Mouse (Mus musculus) neural tube, embryonic 15.5 days (tissue): ENCODE measurements around the gene B9d1. TPM values are rescaled to one million over a fixed set of nuclear protein-coding genes. Genes with fewer than 3 reads are reported as not detected.

Experiments used
- ATAC-seq: fragments of 200-750 bp; cut with Nextera tagmentation; 2 replicates; pipeline ENCODE4 v1.8.0; 2017; ENCODE audit warnings: mild to moderate bottlenecking, moderate TSS enrichment, moderate library complexity; ENCODE audit not compliant: low FRiP score
- H3K27ac ChIP-seq: fragments of 300-500 bp; sonication (generic); replicated peaks from 2 replicates; pipeline ENCODE4 v1.5.1; 2015; ENCODE audit warnings: mild to moderate bottlenecking, inconsistent platforms
- H3K27me3 ChIP-seq: fragments of 300-500 bp; sonication (generic); replicated peaks from 2 replicates; pipeline ENCODE4 v1.6.1; 2015; ENCODE audit warnings: inconsistent platforms
- H3K36me3 ChIP-seq: fragments of 300-500 bp; sonication (generic); 2 replicates; pipeline ENCODE4 v1.6.1; 2015; ENCODE audit warnings: inconsistent platforms
- H3K4me1 ChIP-seq: fragments of 300-500 bp; sonication (generic); 2 replicates; pipeline ENCODE4 v1.6.1; 2015; ENCODE audit warnings: inconsistent platforms
- H3K4me2 ChIP-seq: fragments of 300-500 bp; sonication (generic); 2 replicates; pipeline ENCODE4 v1.6.1; 2015; ENCODE audit warnings: inconsistent platforms, mild to moderate bottlenecking, moderate library complexity
- H3K4me3 ChIP-seq: fragments of 300-500 bp; sonication (generic); replicated peaks from 2 replicates; pipeline ENCODE4 v1.5.1; 2015; ENCODE audit warnings: mild to moderate bottlenecking, inconsistent platforms
- H3K9ac ChIP-seq: fragments of 300-500 bp; sonication (generic); replicated peaks from 2 replicates; pipeline ENCODE4 v1.6.1; 2015; ENCODE audit warnings: mild to moderate bottlenecking, inconsistent platforms
- H3K9me3 ChIP-seq: fragments of 300-500 bp; sonication (generic); replicated peaks from 2 replicates; pipeline ENCODE4 v1.6.1; 2016; ENCODE audit warnings: inconsistent platforms
- WGBS: fragments of 180-500 bp; shearing (Covaris S2); methylation state at CpG from one replicate; pipeline ENCODE4 v1.1.7; 2015; ENCODE audit warnings: mixed read lengths; 5-methylcytosine and 5-hydroxymethylcytosine counted together
- polyA plus RNA-seq: library from polyadenylated mRNA; unstranded; fragments of >200 nt; fragmentation: Nextera tagmentation; extraction: Ambion mirVana; gene quantifications from 2 replicates; pipeline ENCODE4 v1.2.1, GENCODE M21; 2015

B9d1 gene
- polyA plus RNA-seq, 1 experiment from 2014 or later, result 31.2 TPM

- H3K27me3 ChIP-seq, result no peaks in the 10 kb centered on the region
- no peak for ATAC-seq
- H3K36me3 ChIP-seq, result peaks cover 74% of the 10 kb centered on the region
- H3K27ac ChIP-seq, result no peak overlapping the region
- H3K4me3 ChIP-seq, result no peak overlapping the region
- H3K9ac ChIP-seq, result no peak overlapping the region
- no peaks in the 10 kb centered on the region for H3K9me3 ChIP-seq
- 93% methylated on average over 3 of the region's 3 CpGs for WGBS
- H3K4me1 ChIP-seq, result no peaks in the 10 kb centered on the region
- H3K4me2 ChIP-seq, result no peak overlapping the region
These were observed 14.7 kb downstream of the B9d1 start for GRCm38 (mm10) chr11:61519484-61520107.

- WGBS, result 75% methylated on average over 1 of the region's 1 CpGs
- peaks cover 29% of the 10 kb centered on the region for H3K36me3 ChIP-seq
- H3K27ac ChIP-seq, result no peak overlapping the region
- peaks cover 19% of the 10 kb centered on the region for H3K4me1 ChIP-seq
- H3K4me3 ChIP-seq, result no peak overlapping the region
- no peaks in the 10 kb centered on the region for H3K27me3 ChIP-seq
- no peaks in the 10 kb centered on the region for H3K9me3 ChIP-seq
- no peak for ATAC-seq
- no peak overlapping the region for H3K9ac ChIP-seq
- H3K4me2 ChIP-seq, result no peak overlapping the region
These were observed 21.9 kb downstream of the B9d1 start for GRCm38 (mm10) chr11:61526872-61527271.

- ATAC-seq, result peak; percentile 84
- H3K27ac ChIP-seq, result peak overlapping the region; percentile 46
These were observed 24.3 kb downstream of the B9d1 start for GRCm38 (mm10) chr11:61529268-61529713.

GRCm38 (mm10) chr11:61532820-61533219 is 27.9 kb downstream of the B9d1 start:
- no peak for ATAC-seq
- Histone ChIP-seq H3K9me3 (no peaks in the 10 kb centered on the region), H3K4me2 (no peak overlapping the region), H3K4me1 (peaks cover 10% of the 10 kb centered on the region), H3K27me3 (no peaks in the 10 kb centered on the region), H3K4me3 (no peak overlapping the region), H3K27ac (no peak overlapping the region), H3K36me3 (peaks cover 30% of the 10 kb centered on the region), H3K9ac (no peak overlapping the region)
- 95% methylated on average over 2 of the region's 2 CpGs for WGBS

More at GRCm38 (mm10) chr11:61529268-61529713, 24.3 kb downstream of the B9d1 start:
- Histone ChIP-seq H3K4me2 (no peak overlapping the region), H3K9me3 (no peaks in the 10 kb centered on the region), H3K4me3 (no peak overlapping the region), H3K27me3 (no peaks in the 10 kb centered on the region), H3K36me3 (peaks cover 32% of the 10 kb centered on the region), H3K4me1 (peaks cover 19% of the 10 kb centered on the region), H3K9ac (no peak overlapping the region)
- WGBS, result 11% methylated on average over 4 of the region's 4 CpGs

GRCm38 (mm10) chr11:61533571-61533970 is 28.6 kb downstream of the B9d1 start:
- Histone ChIP-seq H3K9ac (no peak overlapping the region), H3K27me3 (no peaks in the 10 kb centered on the region), H3K4me1 (peaks cover 10% of the 10 kb centered on the region), H3K4me3 (no peak overlapping the region), H3K4me2 (no peak overlapping the region), H3K36me3 (peaks cover 30% of the 10 kb centered on the region), H3K9me3 (no peaks in the 10 kb centered on the region), H3K27ac (no peak overlapping the region)
- WGBS, result 63% methylated on average over 5 of the region's 5 CpGs
- no peak for ATAC-seq

- WGBS, result 45% methylated on average over 1 of the region's 1 CpGs
- no peaks in the 10 kb centered on the region for H3K9me3 ChIP-seq
- H3K4me3 ChIP-seq, result no peak overlapping the region
- no peaks in the 10 kb centered on the region for H3K27me3 ChIP-seq
- no peak overlapping the region for H3K27ac ChIP-seq
- H3K9ac ChIP-seq, result no peak overlapping the region
- no peaks in the 10 kb centered on the region for H3K4me1 ChIP-seq
- H3K4me2 ChIP-seq, result no peak overlapping the region
- ATAC-seq, result no peak
- H3K36me3 ChIP-seq, result peaks cover 38% of the 10 kb centered on the region
These were observed 30.6 kb downstream of the B9d1 start for GRCm38 (mm10) chr11:61535530-61535929.

- WGBS, result 78% methylated on average over 3 of the region's 3 CpGs
- H3K9me3 ChIP-seq, result no peaks in the 10 kb centered on the region
- no peak for ATAC-seq
- H3K36me3 ChIP-seq, result peaks cover 30% of the 10 kb centered on the region
- H3K9ac ChIP-seq, result no peak overlapping the region
- no peaks in the 10 kb centered on the region for H3K4me1 ChIP-seq
- no peaks in the 10 kb centered on the region for H3K27me3 ChIP-seq
- no peak overlapping the region for H3K4me2 ChIP-seq
- no peak overlapping the region for H3K4me3 ChIP-seq
- H3K27ac ChIP-seq, result no peak overlapping the region
These were observed 32.0 kb downstream of the B9d1 start for GRCm38 (mm10) chr11:61536952-61537351.

GRCm38 (mm10) chr11:61537362-61537761 is 32.4 kb downstream of the B9d1 start:
- no peaks in the 10 kb centered on the region for H3K27me3 ChIP-seq
- H3K9me3 ChIP-seq, result no peaks in the 10 kb centered on the region
- H3K4me1 ChIP-seq, result no peaks in the 10 kb centered on the region
- 81% methylated on average over 3 of the region's 3 CpGs for WGBS
- H3K4me2 ChIP-seq, result no peak overlapping the region
- no peak overlapping the region for H3K27ac ChIP-seq
- H3K36me3 ChIP-seq, result peaks cover 27% of the 10 kb centered on the region
- ATAC-seq, result no peak
- no peak overlapping the region for H3K9ac ChIP-seq
- no peak overlapping the region for H3K4me3 ChIP-seq

GRCm38 (mm10) chr11:61540642-61541041 is 35.7 kb downstream of the B9d1 start:
- ATAC-seq, result no peak
- WGBS, result 86% methylated on average over 7 of the region's 7 CpGs

GRCm38 (mm10) chr11:61541106-61541505 is 36.2 kb downstream of the B9d1 start:
- WGBS, result 96% methylated on average over 2 of the region's 2 CpGs
- Histone ChIP-seq H3K4me1 (no peaks in the 10 kb centered on the region; the same call in 1 of the 2 replicates), H3K36me3 (peaks cover 27% of the 10 kb centered on the region), H3K27me3 (no peaks in the 10 kb centered on the region), H3K9me3 (no peaks in the 10 kb centered on the region), H3K27ac (no peak overlapping the region), H3K9ac (no peak overlapping the region), H3K4me2 (no peak overlapping the region), H3K4me3 (no peak overlapping the region)
- no peak for ATAC-seq

More at GRCm38 (mm10) chr11:61540642-61541041, 35.7 kb downstream of the B9d1 start:
- no peaks in the 10 kb centered on the region for H3K27me3 ChIP-seq
- H3K4me3 ChIP-seq, result no peak overlapping the region
- no peak overlapping the region for H3K27ac ChIP-seq
- H3K9ac ChIP-seq, result no peak overlapping the region
- H3K36me3 ChIP-seq, result peaks cover 23% of the 10 kb centered on the region
- H3K9me3 ChIP-seq, result no peaks in the 10 kb centered on the region
- H3K4me1 ChIP-seq, result no peaks in the 10 kb centered on the region; the same call in 1 of the 2 replicates
- no peak overlapping the region for H3K4me2 ChIP-seq

- H3K36me3 ChIP-seq, result peaks cover 21% of the 10 kb centered on the region
- H3K4me2 ChIP-seq, result no peak overlapping the region
- no peaks in the 10 kb centered on the region for H3K9me3 ChIP-seq
- no peaks in the 10 kb centered on the region; the same call in 1 of the 2 replicates for H3K4me1 ChIP-seq
- H3K27ac ChIP-seq, result no peak overlapping the region
- H3K4me3 ChIP-seq, result no peak overlapping the region
- no peak for ATAC-seq
- no peak overlapping the region for H3K9ac ChIP-seq
- H3K27me3 ChIP-seq, result no peaks in the 10 kb centered on the region
- 90% methylated on average over 2 of the region's 2 CpGs for WGBS
These were observed 40.6 kb downstream of the B9d1 start for GRCm38 (mm10) chr11:61545586-61545985.

- peaks cover 3% of the 10 kb centered on the region for H3K4me1 ChIP-seq
- no peaks in the 10 kb centered on the region for H3K9me3 ChIP-seq
- 91% methylated on average over 10 of the region's 10 CpGs for WGBS
- H3K36me3 ChIP-seq, result peaks cover 21% of the 10 kb centered on the region
- ATAC-seq, result no peak
- no peak overlapping the region for H3K4me3 ChIP-seq
- H3K4me2 ChIP-seq, result no peak overlapping the region
- no peaks in the 10 kb centered on the region for H3K27me3 ChIP-seq
- no peak overlapping the region for H3K27ac ChIP-seq
- no peak overlapping the region for H3K9ac ChIP-seq
These were observed 41.5 kb downstream of the B9d1 start for GRCm38 (mm10) chr11:61546452-61546851.
